Mouse (Mus musculus): Measurements from ENCODE around the gene Ttk. TPM values are rescaled to one million over a fixed set of nuclear protein-coding genes. Genes with fewer than 3 reads are reported as not detected.

The Ttk gene
- polyA plus RNA-seq, 1 experiment from 2014 or later: 55.1 TPM

GRCm38 (mm10) chr9:83852464-83852863 is 18.0 kb downstream of the Ttk start:
- H3K9ac ChIP-seq (replicated peaks; ENCODE audit: low read length): no peak overlapping the region
- DNase-seq (ENCODE audit: low spot score): no peak
- peaks cover 3% of the 10 kb centered on the region; the same call in 1 of the 2 replicates for H3K36me3 ChIP-seq (replicated peaks; ENCODE audit: control insufficient read depth, insufficient read depth, low read depth, low read length)
- no peak overlapping the region for H3K27ac ChIP-seq (replicated peaks; ENCODE audit: low read depth, low read length)
- H3K9me3 ChIP-seq (replicated peaks; ENCODE audit: control insufficient read depth, low read length): no peaks in the 10 kb centered on the region
- ATAC-seq (replicated peaks; ENCODE audit: insufficient number of reproducible peaks, low FRiP score, low TSS enrichment, low read depth): no peak
- H3K4me2 ChIP-seq (ENCODE audit: low read depth, low read length): no peak overlapping the region
- H3K4me3 ChIP-seq (ENCODE audit: low read depth, low read length): no peak overlapping the region
- 87% methylated on average over 3 of the region's 3 CpGs for WGBS
- no peaks in the 10 kb centered on the region for H3K27me3 ChIP-seq (ENCODE audit: control insufficient read depth, insufficient read depth, low read length)
- no peaks in the 10 kb centered on the region for H3K4me1 ChIP-seq (ENCODE audit: control insufficient read depth, insufficient read depth, low read length)

GRCm38 (mm10) chr9:83865165-83865564 is 30.7 kb downstream of the Ttk start:
- Histone ChIP-seq H3K36me3 (replicated peaks; ENCODE audit: control insufficient read depth, insufficient read depth, low read depth, low read length) (no peaks in the 10 kb centered on the region; the same call in 1 of the 2 replicates), H3K27me3 (ENCODE audit: control insufficient read depth, insufficient read depth, low read length) (no peaks in the 10 kb centered on the region), H3K4me1 (ENCODE audit: control insufficient read depth, insufficient read depth, low read length) (no peaks in the 10 kb centered on the region), H3K4me3 (ENCODE audit: low read depth, low read length) (no peak overlapping the region), H3K9me3 (replicated peaks; ENCODE audit: control insufficient read depth, low read length) (no peaks in the 10 kb centered on the region), H3K9ac (replicated peaks; ENCODE audit: low read length) (no peak overlapping the region), H3K4me2 (ENCODE audit: low read depth, low read length) (no peak overlapping the region), H3K27ac (replicated peaks; ENCODE audit: low read depth, low read length) (no peak overlapping the region)
- 95% methylated on average over 4 of the region's 4 CpGs for WGBS
- DNase-seq (ENCODE audit: low spot score) (no peak), ATAC-seq (replicated peaks; ENCODE audit: insufficient number of reproducible peaks, low FRiP score, low TSS enrichment, low read depth) (no peak)

GRCm38 (mm10) chr9:83882191-83882590 is 47.7 kb downstream of the Ttk start:
- Histone ChIP-seq H3K9me3 (replicated peaks; ENCODE audit: control insufficient read depth, low read length) (no peaks in the 10 kb centered on the region), H3K4me3 (ENCODE audit: low read depth, low read length) (no peak overlapping the region), H3K9ac (replicated peaks; ENCODE audit: low read length) (no peak overlapping the region), H3K4me2 (ENCODE audit: low read depth, low read length) (no peak overlapping the region), H3K27me3 (ENCODE audit: control insufficient read depth, insufficient read depth, low read length) (no peaks in the 10 kb centered on the region), H3K27ac (replicated peaks; ENCODE audit: low read depth, low read length) (no peak overlapping the region), H3K36me3 (replicated peaks; ENCODE audit: control insufficient read depth, insufficient read depth, low read depth, low read length) (no peaks in the 10 kb centered on the region), H3K4me1 (ENCODE audit: control insufficient read depth, insufficient read depth, low read length) (no peaks in the 10 kb centered on the region)
- WGBS: 85% methylated on average over 6 of the region's 6 CpGs
- DNase-seq (ENCODE audit: low spot score) (no peak), ATAC-seq (replicated peaks; ENCODE audit: insufficient number of reproducible peaks, low FRiP score, low TSS enrichment, low read depth) (no peak)

- H3K27me3 ChIP-seq (ENCODE audit: control insufficient read depth, insufficient read depth, low read length): no peaks in the 10 kb centered on the region
- no peak overlapping the region for H3K9ac ChIP-seq (replicated peaks; ENCODE audit: low read length)
- no peak overlapping the region for H3K27ac ChIP-seq (replicated peaks; ENCODE audit: low read depth, low read length)
- no peak overlapping the region for H3K4me2 ChIP-seq (ENCODE audit: low read depth, low read length)
- H3K4me3 ChIP-seq (ENCODE audit: low read depth, low read length): no peak overlapping the region
- H3K9me3 ChIP-seq (replicated peaks; ENCODE audit: control insufficient read depth, low read length): no peaks in the 10 kb centered on the region
- H3K4me1 ChIP-seq (ENCODE audit: control insufficient read depth, insufficient read depth, low read length): no peaks in the 10 kb centered on the region
- no peak for DNase-seq (ENCODE audit: low spot score)
- ATAC-seq (replicated peaks; ENCODE audit: insufficient number of reproducible peaks, low FRiP score, low TSS enrichment, low read depth): no peak
- H3K36me3 ChIP-seq (replicated peaks; ENCODE audit: control insufficient read depth, insufficient read depth, low read depth, low read length): no peaks in the 10 kb centered on the region
Measured at GRCm38 (mm10) chr9:83886149-83886548, 51.7 kb downstream of the Ttk start.

GRCm38 (mm10) chr9:83888214-83888613 is 53.7 kb downstream of the Ttk start:
- Histone ChIP-seq H3K4me1 (ENCODE audit: control insufficient read depth, insufficient read depth, low read length) (no peaks in the 10 kb centered on the region), H3K4me2 (ENCODE audit: low read depth, low read length) (no peak overlapping the region), H3K27ac (replicated peaks; ENCODE audit: low read depth, low read length) (no peak overlapping the region), H3K36me3 (replicated peaks; ENCODE audit: control insufficient read depth, insufficient read depth, low read depth, low read length) (no peaks in the 10 kb centered on the region), H3K4me3 (ENCODE audit: low read depth, low read length) (no peak overlapping the region), H3K9me3 (replicated peaks; ENCODE audit: control insufficient read depth, low read length) (no peaks in the 10 kb centered on the region), H3K9ac (replicated peaks; ENCODE audit: low read length) (no peak overlapping the region), H3K27me3 (ENCODE audit: control insufficient read depth, insufficient read depth, low read length) (no peaks in the 10 kb centered on the region)
- ATAC-seq (replicated peaks; ENCODE audit: insufficient number of reproducible peaks, low FRiP score, low TSS enrichment, low read depth) (no peak), DNase-seq (ENCODE audit: low spot score) (no peak)
- WGBS: 90% methylated on average over 5 of the region's 5 CpGs

- WGBS: 67% methylated on average over 8 of the region's 8 CpGs
- no peak overlapping the region for H3K4me3 ChIP-seq (ENCODE audit: low read depth, low read length)
- H3K9ac ChIP-seq (replicated peaks; ENCODE audit: low read length): no peak overlapping the region
- DNase-seq (ENCODE audit: low spot score): no peak
- H3K36me3 ChIP-seq (replicated peaks; ENCODE audit: control insufficient read depth, insufficient read depth, low read depth, low read length): no peaks in the 10 kb centered on the region
- H3K4me1 ChIP-seq (ENCODE audit: control insufficient read depth, insufficient read depth, low read length): no peaks in the 10 kb centered on the region
- H3K9me3 ChIP-seq (replicated peaks; ENCODE audit: control insufficient read depth, low read length): no peaks in the 10 kb centered on the region
- no peak for ATAC-seq (replicated peaks; ENCODE audit: insufficient number of reproducible peaks, low FRiP score, low TSS enrichment, low read depth)
- H3K4me2 ChIP-seq (ENCODE audit: low read depth, low read length): no peak overlapping the region
- no peak overlapping the region for H3K27ac ChIP-seq (replicated peaks; ENCODE audit: low read depth, low read length)
- H3K27me3 ChIP-seq (ENCODE audit: control insufficient read depth, insufficient read depth, low read length): no peaks in the 10 kb centered on the region
Measured at GRCm38 (mm10) chr9:83893073-83893472, 58.6 kb downstream of the Ttk start.

- Histone ChIP-seq H3K27ac (replicated peaks; ENCODE audit: low read depth, low read length) (no peak overlapping the region), H3K9ac (replicated peaks; ENCODE audit: low read length) (no peak overlapping the region), H3K36me3 (replicated peaks; ENCODE audit: control insufficient read depth, insufficient read depth, low read depth, low read length) (no peaks in the 10 kb centered on the region), H3K27me3 (ENCODE audit: control insufficient read depth, insufficient read depth, low read length) (no peaks in the 10 kb centered on the region), H3K4me1 (ENCODE audit: control insufficient read depth, insufficient read depth, low read length) (no peaks in the 10 kb centered on the region), H3K9me3 (replicated peaks; ENCODE audit: control insufficient read depth, low read length) (no peaks in the 10 kb centered on the region), H3K4me3 (ENCODE audit: low read depth, low read length) (no peak overlapping the region), H3K4me2 (ENCODE audit: low read depth, low read length) (no peak overlapping the region)
- ATAC-seq (replicated peaks; ENCODE audit: insufficient number of reproducible peaks, low FRiP score, low TSS enrichment, low read depth) (no peak), DNase-seq (ENCODE audit: low spot score) (no peak)
- WGBS: 88% methylated on average over 4 of the region's 4 CpGs
Measured at GRCm38 (mm10) chr9:83893767-83894330, 59.4 kb downstream of the Ttk start.

- no peaks in the 10 kb centered on the region for H3K4me1 ChIP-seq (ENCODE audit: control insufficient read depth, insufficient read depth, low read length)
- no peak overlapping the region for H3K4me3 ChIP-seq (ENCODE audit: low read depth, low read length)
- ATAC-seq (replicated peaks; ENCODE audit: insufficient number of reproducible peaks, low FRiP score, low TSS enrichment, low read depth) (no peak), DNase-seq (ENCODE audit: low spot score) (no peak)
- no peak overlapping the region for H3K9ac ChIP-seq (replicated peaks; ENCODE audit: low read length)
- no peak overlapping the region for H3K4me2 ChIP-seq (ENCODE audit: low read depth, low read length)
- no peak overlapping the region for H3K27ac ChIP-seq (replicated peaks; ENCODE audit: low read depth, low read length)
- no peaks in the 10 kb centered on the region for H3K36me3 ChIP-seq (replicated peaks; ENCODE audit: control insufficient read depth, insufficient read depth, low read depth, low read length)
- 89% methylated on average over 2 of the region's 2 CpGs for WGBS
- H3K27me3 ChIP-seq (ENCODE audit: control insufficient read depth, insufficient read depth, low read length): no peaks in the 10 kb centered on the region
- H3K9me3 ChIP-seq (replicated peaks; ENCODE audit: control insufficient read depth, low read length): no peaks in the 10 kb centered on the region
Measured at GRCm38 (mm10) chr9:83902086-83902485, 67.6 kb downstream of the Ttk start.

All from embryonic facial prominence, embryonic 11.5 days (tissue).